22 mouse cellular contexts compared by ENCODE assay signal in the genomic region with DNA sequence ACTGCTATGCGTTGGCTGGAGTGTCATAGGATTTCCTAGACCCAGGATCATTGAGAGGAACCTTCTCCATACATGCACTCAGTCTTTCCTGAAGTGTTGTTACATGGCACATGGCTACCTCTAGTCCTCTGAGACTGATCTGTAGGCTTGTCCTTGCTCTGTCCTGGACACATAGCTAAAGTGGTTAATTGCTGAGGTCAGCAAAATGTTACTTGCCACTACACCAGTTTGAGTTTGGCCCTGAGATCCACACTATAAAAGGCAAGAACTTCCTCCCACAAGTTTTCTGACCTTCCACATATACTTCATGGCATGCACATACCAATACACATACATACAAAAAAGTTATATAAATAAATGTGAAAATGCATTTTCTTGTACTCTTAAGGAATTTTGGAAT. TPM values are rescaled to one million over a fixed set of nuclear protein-coding genes. Genes with fewer than 3 reads are reported as not detected.
DNase-seq lines count a peak whose midpoint lies in the region; TF ChIP-seq lines count a peak whose summit lies in the region.
"Had no signal": no experiment of that assay in that cellular context is flagged by ENCODE, and none has a peak within 500 bp of the region (broad histone marks: within the 10 kb centered on the region; RNA-seq: fewer than 3 reads in every experiment).

No protein-coding gene starts in this region.

- H3K27me3 ChIP-seq in CH12.LX (replicated peaks) (no peaks in the 10 kb centered on the region), MEL (ENCODE audit: control insufficient read depth in 1 of 2, insufficient read depth in 2 of 2, low read length in 2 of 2) (no peaks in the 10 kb centered on the region)
- H3K27me3 ChIP-seq: embryonic facial prominence, embryonic 13.5 days; embryonic facial prominence, embryonic 15.5 days; forebrain, embryonic 12.5 days had no signal

- intact Hi-C loops in left cerebral cortex, postnatal 4 days (cut with DNase I): no loop called here

- H3K4me2 ChIP-seq in CH12.LX (ENCODE audit: insufficient read depth, low read depth, poor library complexity, severe bottlenecking): no peak overlapping the region
- H3K4me2 ChIP-seq: embryonic facial prominence, embryonic 13.5 days; embryonic facial prominence, embryonic 15.5 days; forebrain, embryonic 12.5 days had no signal

- H3K9me3 ChIP-seq in CH12.LX (replicated peaks; ENCODE audit: low read length): no peaks in the 10 kb centered on the region
- no peaks in the 10 kb centered on the region for H3K9me3 ChIP-seq in MEL (replicated peaks; ENCODE audit: insufficient read depth, low read length)
- H3K9me3 ChIP-seq: embryonic facial prominence, embryonic 13.5 days; embryonic facial prominence, embryonic 15.5 days; forebrain, embryonic 10.5 days; forebrain, embryonic 12.5 days; G1E had no signal

- TF ChIP-seq CTCF in CH12.LX (conservative IDR thresholded peaks at IDR 0.05 in 1 of 2, IDR thresholded peaks at IDR 0.05 in 1 of 2; ENCODE audit: low read depth in 2 of 2, low read length in 2 of 2): no peak
- TF ChIP-seq CTCF in MEL (IDR thresholded peaks at IDR 0.05 in 2 of 3, conservative IDR thresholded peaks at IDR 0.05 in 1 of 3; ENCODE audit: control insufficient read depth in 1 of 3, insufficient read depth in 1 of 3, low read depth in 2 of 3, low read length in 3 of 3, poor library complexity in 1 of 3, severe bottlenecking in 1 of 3): no peak

- H3K4me3 ChIP-seq in CH12.LX (replicated peaks in 1 of 3; ENCODE audit: low read depth in 2 of 3, low read length in 2 of 3, poor library complexity in 1 of 3) (no peak overlapping the region), MEL (ENCODE audit: control insufficient read depth in 1 of 2, insufficient read depth in 1 of 2, low read depth in 2 of 2, low read length in 2 of 2) (no peak overlapping the region)
- H3K4me3 ChIP-seq: embryonic facial prominence, embryonic 13.5 days; embryonic facial prominence, embryonic 15.5 days; erythroblast, embryonic 14.5 days; forebrain, embryonic 10.5 days; forebrain, embryonic 12.5 days had no signal

- H3K36me3 ChIP-seq in CH12.LX (replicated peaks in 1 of 2; ENCODE audit: control insufficient read depth in 1 of 2, insufficient read depth in 1 of 2, low read length in 1 of 2): peaks cover 14 to 62% of the 10 kb centered on the region in 2 experiments
- H3K36me3 ChIP-seq in MEL (ENCODE audit: control insufficient read depth in 1 of 2, insufficient read depth in 2 of 2, low read length in 2 of 2): no peaks in the 10 kb centered on the region
- H3K36me3 ChIP-seq: G1E had no signal

- H3K9ac ChIP-seq in CH12.LX (ENCODE audit: insufficient read depth, low read depth) (no peak overlapping the region), MEL (ENCODE audit: control insufficient read depth, low read depth, low read length, poor library complexity, severe bottlenecking) (no peak overlapping the region)
- H3K9ac ChIP-seq: embryonic facial prominence, embryonic 13.5 days; embryonic facial prominence, embryonic 15.5 days; forebrain, embryonic 12.5 days had no signal

- no peak for TF ChIP-seq POLR2A in CH12.LX (IDR thresholded peaks at IDR 0.05; ENCODE audit: low read depth, low read length)
- no peak for TF ChIP-seq POLR2A in MEL (IDR thresholded peaks at IDR 0.05; ENCODE audit: control insufficient read depth in 1 of 2, insufficient read depth in 1 of 2, low read depth in 1 of 2, low read length in 2 of 2, poor library complexity in 1 of 2)

- DNase-seq in heart, adult 11 months: peak; percentile 28
- no peak for DNase-seq in heart, postnatal 4 days
- DNase-seq in CH12.LX (ENCODE audit: extremely low read depth) (no peak), MEL (ENCODE audit: low read depth, low spot score) (no peak)
- DNase-seq in left cerebral cortex, postnatal 4 days: no peak
- DNase-seq: adrenal gland, adult 2 months; adrenal gland, postnatal 10 days; adrenal gland, postnatal 25 days; B cell, adult 2 months; cerebellum, adult 11 months; cerebellum, adult 18-20 months; cerebellum, adult 8-10 months; cerebellum, adult 9-11 months; cerebellum, postnatal 14 days; cerebellum, postnatal 36 days; embryo, embryonic 11 days had no signal

- no peak overlapping the region for H3K27ac ChIP-seq in CH12.LX (ENCODE audit: insufficient read depth, low read depth)
- no peak overlapping the region for H3K27ac ChIP-seq in MEL (ENCODE audit: control insufficient read depth, low read depth, low read length)
- H3K27ac ChIP-seq: embryonic facial prominence, embryonic 13.5 days; embryonic facial prominence, embryonic 15.5 days; forebrain, embryonic 10.5 days; forebrain, embryonic 12.5 days had no signal

- in situ Hi-C loops in CH12.LX (cut with MboI; ENCODE audit: low pct_ligation_motif_present, low pct_unique_long_range_greater_than_20kb, low sequenced_read_pairs): no loop called here

- dilution Hi-C loops in CH12.LX (cut with MboI; ENCODE audit: extremely low pct_ligation_motif_present, extremely low pct_unique_long_range_greater_than_20kb, low sequenced_read_pairs): no loop called here

- TF ChIP-seq EP300 in CH12.LX (IDR thresholded peaks at IDR 0.05; ENCODE audit: low read length) (no peak), MEL (IDR thresholded peaks at IDR 0.05; ENCODE audit: low read depth in 1 of 2, low read length in 2 of 2) (no peak)

- no peak for TF ChIP-seq RAD21 in CH12.LX (IDR thresholded peaks at IDR 0.05; ENCODE audit: low read depth, low read length)
- no peak for TF ChIP-seq RAD21 in MEL (IDR thresholded peaks at IDR 0.05; ENCODE audit: low read depth, low read length)

- H3K4me1 ChIP-seq in CH12.LX (ENCODE audit: control insufficient read depth in 1 of 2, insufficient read depth in 2 of 2) (no peaks in the 10 kb centered on the region), MEL (ENCODE audit: control insufficient read depth in 1 of 2, insufficient read depth in 2 of 2, low read length in 2 of 2) (no peaks in the 10 kb centered on the region)
- H3K4me1 ChIP-seq: embryonic facial prominence, embryonic 13.5 days; embryonic facial prominence, embryonic 15.5 days; forebrain, embryonic 10.5 days; forebrain, embryonic 12.5 days had no signal

- H3K79me2 ChIP-seq in CH12.LX (replicated peaks; ENCODE audit: control insufficient read depth, extremely low read depth, insufficient read depth, poor library complexity, severe bottlenecking) (no peaks in the 10 kb centered on the region), MEL (ENCODE audit: control insufficient read depth, insufficient read depth, low read length, poor library complexity) (no peaks in the 10 kb centered on the region)

TF ChIP-seq in CH12.LX, 34 proteins besides CTCF, POLR2A, EP300 and RAD21:
- no peak for TF ChIP-seq SIN3A (IDR thresholded peaks at IDR 0.05; ENCODE audit: low read length)
- TF ChIP-seq MAFK (IDR thresholded peaks at IDR 0.05; ENCODE audit: insufficient replicate concordance, low read length): peak; percentile 96

TF ChIP-seq in MEL, 35 proteins besides CTCF, POLR2A, EP300 and RAD21:
- peak; percentile 97 for TF ChIP-seq MAFK (IDR thresholded peaks at IDR 0.05; ENCODE audit: borderline replicate concordance, low read depth, low read length)
- TF ChIP-seq RCOR1 (IDR thresholded peaks at IDR 0.05; ENCODE audit: low read depth, low read length): no peak
TF ChIP-seq in MEL: peak in this region for 1.

RNA-seq across cellular contexts. Expression of gene Sesn3, which starts 41.8 kb away (rescaled TPM):
- total RNA-seq in heart, postnatal 4 days (2021): 10 to 100 TPM; 24.8 to 28.6 TPM
- total RNA-seq in CH12.LX (2012; rRNA removed) (3.8 and 4.6 TPM in 2 replicates), CH12.LX (2014; rRNA removed) (3.9 TPM in 2 replicates), MEL (2012; rRNA removed) (1.5 and 3.3 TPM in 2 replicates)
- polyA plus RNA-seq in CH12.LX (2012; ENCODE audit: insufficient read length, low read depth) (14.3 and 16.1 TPM in 2 replicates), MEL (2012; ENCODE audit: insufficient read depth in 1 of 2, insufficient read length in 2 of 2, low read depth in 1 of 2, low replicate concordance in 2 of 2, missing spikeins in 1 of 2) (1 to 10 TPM in 1 of 2 experiments, not detected in 1; 6.0 TPM)
- total RNA-seq in left cerebral cortex, postnatal 4 days (2021): 10 to 100 TPM; 70.1 to 73.3 TPM
